Comparison of ENCODE assay signal across 8 mouse cellular contexts in genomic region chr11:117778851-117779433, GRCm38 (mm10). TPM values are rescaled to one million over a fixed set of nuclear protein-coding genes. Genes with fewer than 3 reads are reported as not detected.
DNase-seq lines count a peak whose midpoint lies in the region; ATAC-seq and TF ChIP-seq lines count a peak whose summit lies in the region.

No protein-coding gene starts in this region.

- H3K27ac ChIP-seq in intestine, postnatal 0 days (ENCODE audit: low read depth, low read length) = peak overlapping the region; percentile 94
- peak overlapping the region; percentile 88 for H3K27ac ChIP-seq in lung, embryonic 15.5 days

- WGBS in intestine, postnatal 0 days = 46% methylated on average over 12 of the region's 12 CpGs
- WGBS in lung, embryonic 15.5 days = 44% methylated on average over 12 of the region's 12 CpGs

- H3K36me3 ChIP-seq in intestine, postnatal 0 days (ENCODE audit: control insufficient read depth, insufficient read depth) = peaks cover 32% of the 10 kb centered on the region; the same call in 1 of the 2 replicates
- H3K36me3 ChIP-seq in lung, embryonic 15.5 days = no peaks in the 10 kb centered on the region

- TF ChIP-seq CTCF in intestine, postnatal 0 days (IDR thresholded peaks at IDR 0.05; ENCODE audit: low read depth) = no peak

- ATAC-seq in intestine, postnatal 0 days = no peak
- ATAC-seq in lung, embryonic 15.5 days (ENCODE audit: borderline replicate concordance, extremely low read depth, low FRiP score, low TSS enrichment) = no peak

- peak overlapping the region; percentile 95 for H3K4me2 ChIP-seq in intestine, postnatal 0 days (replicated peaks; ENCODE audit: low read depth)
- H3K4me2 ChIP-seq in lung, embryonic 15.5 days = peak overlapping the region; percentile 98

- H3K4me1 ChIP-seq in intestine, postnatal 0 days (replicated peaks; ENCODE audit: control insufficient read depth, insufficient read depth, low read length) = peaks cover 17% of the 10 kb centered on the region; the same call in 1 of the 2 replicates
- H3K4me1 ChIP-seq in lung, embryonic 15.5 days = peaks cover 56% of the 10 kb centered on the region

- H3K4me3 ChIP-seq in intestine, postnatal 0 days (ENCODE audit: low read depth, low read length) = peak overlapping the region; percentile 55
- peak overlapping the region; percentile 54 for H3K4me3 ChIP-seq in lung, embryonic 15.5 days

- H3K9me3 ChIP-seq in intestine, postnatal 0 days (ENCODE audit: control insufficient read depth) = no peaks in the 10 kb centered on the region
- no peaks in the 10 kb centered on the region for H3K9me3 ChIP-seq in lung, embryonic 15.5 days

- H3K9ac ChIP-seq in intestine, postnatal 0 days (ENCODE audit: low read depth, low read length) = peak overlapping the region; percentile 71
- H3K9ac ChIP-seq in lung, embryonic 15.5 days = peak overlapping the region; percentile 49; the same call in 1 of the 2 replicates

- peak; percentile 19 to 31 for DNase-seq in thymus, postnatal 10 days (ENCODE audit: low spot score in 2 of 2)
- DNase-seq in thymus, postnatal 25 days = no peak
- DNase-seq in fibroblast of lung, adult 2 months (ENCODE audit: low read depth) = peak; percentile 56
- DNase-seq in spleen, postnatal 4 days (ENCODE audit: low spot score in 2 of 2) = peak; percentile 70 to 83
- no peak for DNase-seq in cerebellum, postnatal 14 days
- no peak for DNase-seq in frontal cortex, postnatal 10 days (ENCODE audit: low spot score in 2 of 2)

- H3K27me3 ChIP-seq in intestine, postnatal 0 days (replicated peaks; ENCODE audit: control insufficient read depth, insufficient read depth, low read length) = no peaks in the 10 kb centered on the region
- no peaks in the 10 kb centered on the region for H3K27me3 ChIP-seq in lung, embryonic 15.5 days

RNA-seq across cellular contexts. Expression of gene Tmc8, which starts 2.9 kb away (rescaled TPM):
- 18.2 TPM in 2 replicates for polyA plus RNA-seq in intestine, postnatal 0 days (2015; fragmentation: Nextera tagmentation; extraction: Ambion mirVana)
- polyA plus RNA-seq in lung, embryonic 15.5 days (2015; fragmentation: Nextera tagmentation; extraction: Ambion mirVana) = 3.0 and 3.2 TPM in 2 replicates

RNA-seq across cellular contexts. Expression of gene Tmc6, which starts 3.1 kb away (rescaled TPM):
- polyA plus RNA-seq in intestine, postnatal 0 days (2015; fragmentation: Nextera tagmentation; extraction: Ambion mirVana) = 23.8 and 26.3 TPM in 2 replicates
- 24.2 and 24.7 TPM in 2 replicates for polyA plus RNA-seq in lung, embryonic 15.5 days (2015; fragmentation: Nextera tagmentation; extraction: Ambion mirVana)

RNA-seq across cellular contexts. Expression of gene 6030468B19Rik, which starts 18.5 kb away (rescaled TPM):
- not detected in 2 replicates for polyA plus RNA-seq in intestine, postnatal 0 days (2015; fragmentation: Nextera tagmentation; extraction: Ambion mirVana)
- 0.32 and 0.74 TPM in 2 replicates for polyA plus RNA-seq in lung, embryonic 15.5 days (2015; fragmentation: Nextera tagmentation; extraction: Ambion mirVana)

RNA-seq across cellular contexts. Expression of gene Gm20708, which starts 30.5 kb away (rescaled TPM):
- polyA plus RNA-seq in intestine, postnatal 0 days (2015; fragmentation: Nextera tagmentation; extraction: Ambion mirVana) = 0.29 and 0.37 TPM in 2 replicates
- 0.24 TPM in 1 of 2 replicates, not detected in the other for polyA plus RNA-seq in lung, embryonic 15.5 days (2015; fragmentation: Nextera tagmentation; extraction: Ambion mirVana)

RNA-seq across cellular contexts. Expression of gene Syngr2, which starts 30.5 kb away (rescaled TPM):
- polyA plus RNA-seq in intestine, postnatal 0 days (2015; fragmentation: Nextera tagmentation; extraction: Ambion mirVana) = 116 and 129 TPM in 2 replicates
- polyA plus RNA-seq in lung, embryonic 15.5 days (2015; fragmentation: Nextera tagmentation; extraction: Ambion mirVana) = 63.3 and 73.7 TPM in 2 replicates

Comparison
In these comparisons a context has a peak if more than half of its experiments do, and no peak if none do; other contexts are left out.
1. DNase-seq: peak in thymus, postnatal 10 days (2 of 2), fibroblast of lung, adult 2 months (single experiment) and spleen, postnatal 4 days (2 of 2); none in thymus, postnatal 25 days (single experiment), cerebellum, postnatal 14 days (0 of 2) and frontal cortex, postnatal 10 days (0 of 2).